Mouse (Mus musculus) urinary bladder, adult 18-20 months (tissue): ENCODE measurements around the gene Spast.
"Not testable (repeated sequence)": the region's sequence is repeated elsewhere in the genome, so short reads cannot be mapped to it uniquely, and the experiment has no call there.

Experiments used
- DNase-seq, 2 experiments: peaks; one replicate each; pipeline ENCODE4 v3.0.0; 2022; ENCODE audit warnings: low spot score in 2 of 2, mixed read lengths in 2 of 2

Gene Spast

DNA sequence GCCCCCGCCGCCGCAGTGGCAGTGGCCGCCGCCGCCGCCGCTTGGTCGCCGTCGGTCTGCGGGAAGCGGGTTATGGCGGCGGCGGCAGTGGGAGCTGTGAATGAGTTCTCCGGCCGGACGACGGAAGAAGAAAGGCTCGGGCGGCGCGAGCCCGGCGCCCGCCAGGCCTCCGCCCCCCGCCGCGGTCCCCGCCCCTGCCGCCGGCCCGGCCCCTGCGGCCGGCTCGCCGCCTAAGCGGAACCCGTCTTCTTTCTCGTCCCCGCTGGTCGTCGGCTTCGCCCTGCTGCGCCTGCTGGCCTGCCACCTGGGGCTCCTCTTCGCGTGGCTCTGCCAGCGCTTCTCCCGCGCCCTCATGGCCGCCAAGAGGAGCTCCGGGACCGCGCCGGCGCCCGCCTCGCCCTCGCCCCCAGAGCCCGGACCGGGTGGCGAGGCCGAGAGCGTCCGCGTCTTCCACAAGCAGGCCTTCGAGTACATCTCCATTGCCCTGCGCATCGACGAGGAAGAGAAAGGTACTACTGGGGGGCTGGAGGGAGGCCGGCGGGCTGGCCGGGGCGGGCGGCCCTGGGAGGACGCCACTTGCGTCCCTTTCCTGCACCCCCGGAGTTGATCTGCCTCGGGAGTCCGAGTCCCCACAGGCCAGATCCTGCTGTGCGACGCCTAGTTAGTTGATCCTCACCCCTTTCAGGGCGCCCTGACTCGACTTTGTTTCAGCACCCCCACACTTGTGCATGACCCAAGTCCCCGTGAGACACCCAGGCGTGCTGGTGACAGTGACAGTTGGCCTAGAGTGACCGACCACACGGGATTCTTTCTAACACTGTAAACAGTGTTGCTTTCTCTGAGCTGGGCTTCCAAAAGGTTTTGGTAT is at the start of gene Spast:
Spast (plus strand) TSS at position 51 of the 868 bp plus-strand sequence.
- DNase-seq: peak; percentile 65 to 72

DNA sequence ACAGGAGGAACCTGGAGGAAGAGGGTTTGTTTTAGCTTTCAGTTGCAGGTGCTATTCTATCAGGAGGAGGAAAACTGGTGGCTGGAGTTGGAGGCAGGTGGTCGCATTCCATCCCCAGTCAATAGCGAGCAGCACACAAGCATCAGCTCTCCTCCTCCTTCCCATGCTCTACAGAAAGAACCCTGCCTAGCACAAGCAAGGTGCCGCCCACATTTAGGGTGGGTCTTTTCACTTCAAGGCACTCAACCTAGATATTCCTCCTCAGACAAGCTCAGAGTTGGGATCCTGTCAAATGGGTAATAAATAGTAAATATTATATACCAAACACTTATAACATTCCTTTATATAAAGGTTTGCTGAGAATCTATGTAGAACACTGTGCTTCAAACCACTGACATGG is 48.6 kb upstream of the Spast start:
- DNase-seq: no peak

DNA sequence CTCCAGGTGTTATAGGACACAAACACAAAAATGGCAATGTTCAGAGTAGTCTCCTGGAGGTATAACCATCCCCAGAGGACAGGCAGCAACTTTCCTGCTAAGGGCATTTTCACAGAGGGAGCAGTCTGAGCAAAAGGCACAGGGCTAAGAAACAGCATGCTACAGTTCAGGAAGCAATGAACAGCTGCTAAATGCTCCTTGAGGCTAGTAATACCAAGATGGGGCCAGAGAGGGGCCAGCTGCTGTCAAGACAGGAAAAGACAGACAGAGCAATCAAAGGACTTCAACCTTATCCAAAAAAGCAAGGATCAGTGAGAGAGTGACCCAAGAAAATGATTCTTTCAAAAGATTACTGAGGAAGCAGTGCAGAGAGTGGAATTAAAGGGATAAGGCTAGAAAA is 47.9 kb upstream of the Spast start:
- DNase-seq: no peak

DNA sequence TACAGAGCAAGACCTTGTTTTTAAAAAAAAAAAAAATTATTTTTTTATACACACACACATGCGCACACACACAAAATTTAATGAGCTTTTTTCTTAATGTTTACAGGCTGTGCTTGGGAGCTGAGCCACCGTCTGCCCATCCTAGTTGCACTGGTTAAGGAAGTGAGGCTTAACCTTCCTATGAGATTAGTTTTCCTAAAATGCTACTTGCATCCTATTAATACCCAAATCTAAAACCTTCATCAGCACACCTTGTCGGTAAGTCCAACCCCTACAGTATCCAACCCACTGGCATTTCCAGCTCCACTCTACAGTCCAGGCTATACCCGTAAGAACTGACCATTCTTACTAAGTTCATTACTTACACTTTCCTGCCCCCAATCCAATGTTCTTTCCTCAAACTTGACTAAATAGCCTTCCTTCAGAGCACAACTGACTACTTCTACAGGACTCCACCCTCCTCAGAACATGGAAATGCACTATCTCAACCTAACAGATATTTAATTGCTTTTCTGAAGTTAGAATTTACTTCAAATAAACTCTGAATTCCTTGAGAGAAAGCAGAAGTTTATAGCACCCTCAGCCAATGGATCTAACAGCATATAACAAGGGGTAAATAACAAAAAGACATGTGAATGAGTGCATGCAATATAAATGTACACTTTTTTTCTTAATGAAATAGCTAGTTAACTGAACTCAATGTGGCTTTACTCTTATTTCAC is 47.0 kb upstream of the Spast start:
- no peak for DNase-seq

DNA sequence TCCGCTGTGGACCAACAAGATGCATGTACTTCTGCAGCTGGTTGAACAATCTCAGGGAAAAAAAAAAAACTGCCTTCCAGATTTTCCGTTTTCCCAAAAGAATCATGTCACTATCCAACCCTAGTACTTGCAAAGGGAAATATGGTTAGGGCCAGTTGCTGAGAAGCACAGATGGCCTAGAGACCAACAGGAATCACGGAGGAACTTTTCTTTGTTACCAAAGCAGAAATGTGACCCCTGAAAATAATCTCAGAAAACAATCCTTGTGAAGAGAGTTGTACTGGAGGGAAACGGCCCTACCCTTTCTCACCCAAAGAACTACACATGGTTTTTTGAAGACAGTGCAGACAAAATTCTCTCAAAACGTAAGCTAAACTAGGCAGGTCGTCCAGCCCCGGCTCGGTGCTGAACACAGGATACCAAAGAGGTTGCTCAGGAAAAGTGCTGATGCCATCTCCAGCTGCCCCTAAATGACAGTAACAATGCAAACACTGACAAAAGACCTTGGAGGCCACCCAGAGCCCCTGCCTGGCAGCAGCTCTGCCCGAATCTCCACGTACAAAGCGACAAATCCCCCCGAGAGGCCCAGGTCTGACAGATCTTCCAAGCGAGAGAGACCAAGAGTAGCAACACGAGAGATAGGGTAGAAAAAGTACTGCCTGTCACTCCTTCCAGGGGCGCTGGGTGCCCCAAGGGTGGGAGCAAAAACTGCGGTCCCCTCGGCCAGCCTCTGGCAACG is 44.9 kb upstream of the Spast start:
- peak in 1 of 2 experiments; percentile 49 for DNase-seq

DNA sequence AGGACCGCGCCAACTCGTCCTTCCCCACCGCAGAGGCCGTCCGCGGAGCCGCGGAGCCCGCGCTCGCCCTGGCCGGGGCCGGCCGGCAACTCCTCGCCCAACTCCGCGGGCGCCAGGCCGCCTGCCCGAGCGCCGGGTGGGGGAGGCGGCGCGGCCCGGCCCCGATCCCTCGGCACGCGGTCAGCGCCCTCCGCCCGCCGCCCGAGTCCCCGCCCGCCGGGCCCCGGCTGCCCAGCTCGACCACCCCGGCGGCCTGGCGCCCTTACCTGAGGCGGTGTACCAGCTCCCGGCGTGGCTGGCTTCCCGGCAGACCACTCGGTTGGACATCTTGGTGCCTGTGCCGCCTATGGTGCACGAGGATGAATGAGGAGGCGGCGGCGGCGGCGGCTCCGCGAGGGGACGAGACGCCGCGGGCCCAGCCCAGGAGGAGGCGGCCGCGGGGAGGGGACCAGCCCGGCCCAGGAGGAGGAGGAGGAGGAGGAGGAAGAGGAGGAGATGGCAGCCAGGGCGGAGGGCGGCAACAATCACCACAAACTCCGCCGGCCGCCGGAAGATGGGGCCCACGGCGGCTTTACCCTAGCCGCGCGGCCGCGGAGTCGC is 44.3 kb upstream of the Spast start:
- DNase-seq: peak; percentile 81 to 84

DNA sequence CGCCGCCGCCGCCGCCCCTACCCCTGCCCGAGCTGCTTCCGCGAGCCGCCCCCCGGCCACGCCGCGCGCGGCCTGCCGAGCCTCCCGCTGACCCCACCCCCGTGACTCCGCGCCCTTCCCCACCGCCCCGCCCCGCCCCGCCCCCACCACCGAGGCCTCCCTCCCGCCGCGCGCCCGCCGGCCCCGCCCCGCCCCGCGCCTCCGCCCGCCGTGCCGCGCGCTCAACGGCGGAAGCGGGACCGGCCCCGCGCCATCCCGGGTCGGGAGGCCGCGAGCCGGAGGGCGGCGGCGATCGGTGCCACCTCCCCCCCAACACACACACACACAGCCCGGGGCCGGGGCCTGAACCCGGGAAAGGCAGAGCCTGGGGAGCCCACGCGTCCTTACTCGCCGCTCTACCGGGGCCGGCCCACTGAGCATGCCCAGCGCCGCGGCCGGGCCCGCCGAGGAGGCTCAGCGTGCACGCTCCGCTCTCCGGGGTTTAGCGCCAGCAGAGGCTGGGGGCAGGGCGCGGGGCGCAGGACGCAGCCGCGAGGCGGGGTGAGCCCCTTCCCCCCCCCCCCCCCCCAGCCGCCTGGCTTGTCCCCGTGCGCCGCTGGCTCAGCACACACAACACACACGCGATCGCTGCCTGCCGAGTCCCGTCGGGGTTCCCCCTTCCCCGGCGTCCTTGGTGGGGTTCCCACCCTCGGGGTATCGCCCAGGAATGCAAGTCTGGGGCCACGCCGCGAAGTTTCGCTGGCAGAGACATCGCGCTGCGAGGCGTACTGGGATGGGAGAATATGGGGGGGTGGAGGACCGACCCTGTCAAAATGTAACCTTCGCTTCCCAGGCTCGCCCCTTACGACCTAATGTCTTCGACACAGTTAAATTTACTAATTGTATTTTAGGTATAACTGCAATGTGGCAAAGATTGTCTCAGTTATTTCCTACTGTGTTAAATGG is 43.5 kb upstream of the Spast start, which contains the start of gene Memo1:
Memo1 (minus strand) TSS at position 496 of the 945 bp plus-strand sequence.
- peak; percentile 67 to 75 for DNase-seq

DNA sequence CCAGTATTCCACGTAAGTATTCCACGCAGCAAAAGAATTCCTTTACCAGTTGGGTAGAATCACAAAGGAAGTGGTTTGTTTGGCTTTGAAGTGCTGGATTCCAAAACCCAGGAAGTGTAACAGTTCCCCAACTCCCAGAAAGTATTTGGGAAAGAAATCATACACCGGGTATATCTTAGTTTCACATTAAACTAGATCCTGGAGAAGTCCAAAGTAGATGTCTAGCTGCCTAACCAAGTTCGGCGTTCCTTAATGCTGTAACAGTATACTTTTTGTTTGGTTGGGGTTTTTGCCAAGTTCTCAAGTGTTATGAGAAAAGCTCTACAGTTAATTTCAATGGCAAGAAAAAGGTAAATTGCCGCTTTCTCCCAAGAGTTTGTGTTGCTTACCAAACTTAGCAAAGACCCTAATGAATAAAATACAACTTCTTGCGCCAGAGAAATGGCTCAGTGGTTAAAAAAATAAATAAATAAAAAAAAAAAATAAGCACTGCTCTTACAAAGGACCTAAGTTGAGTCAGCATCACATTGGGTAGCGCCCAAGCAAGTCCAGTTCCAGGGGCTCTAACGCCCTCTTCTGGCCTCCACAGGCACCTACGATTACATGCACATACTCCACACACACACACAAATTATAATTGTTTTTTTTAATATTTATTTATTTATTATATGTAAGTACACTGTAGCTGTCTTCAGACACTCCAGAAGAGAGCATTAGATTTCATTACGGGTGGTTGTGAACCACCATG is 42.5 kb upstream of the Spast start:
- DNase-seq: no peak

DNA sequence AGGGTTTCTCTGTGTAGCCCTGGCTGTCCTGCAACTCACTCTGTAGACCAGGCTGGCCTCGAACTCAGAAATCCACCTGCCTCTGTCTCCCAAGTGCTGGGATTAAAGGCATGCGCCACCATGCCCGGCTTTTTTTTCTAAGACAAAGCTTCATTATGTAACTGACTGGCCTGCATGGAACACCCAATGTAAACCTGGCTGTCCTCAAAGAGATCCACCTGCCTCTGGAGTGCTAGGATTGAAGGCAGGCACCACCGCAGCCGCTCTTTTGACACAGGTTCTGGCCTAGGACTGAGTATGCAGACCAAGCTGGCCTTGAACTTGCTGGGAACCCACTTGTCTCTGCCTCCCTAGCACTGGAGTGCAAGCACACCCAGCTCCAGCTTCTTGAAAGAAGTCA is 41.8 kb upstream of the Spast start:
- not testable (repeated sequence) for DNase-seq

DNA sequence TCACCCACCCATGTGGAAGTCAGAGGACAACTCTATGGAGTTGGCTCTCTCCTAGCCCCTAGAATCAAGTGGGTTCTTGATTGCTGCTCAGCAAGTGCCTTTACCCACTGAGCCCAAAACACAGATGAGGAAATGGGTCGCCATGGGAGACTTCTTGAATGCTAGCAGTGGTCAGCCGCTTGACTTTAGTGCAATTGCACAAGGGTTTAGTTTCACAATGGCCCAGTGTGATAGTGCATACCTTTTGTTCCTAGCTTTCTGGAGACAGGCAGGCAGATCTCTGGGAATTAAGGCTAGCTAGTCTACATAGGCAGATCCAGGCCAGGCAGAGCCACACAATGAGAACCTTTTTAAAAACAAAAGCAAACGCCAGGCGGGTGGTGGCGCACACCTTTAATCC is 38.7 kb upstream of the Spast start:
- no peak for DNase-seq

DNA sequence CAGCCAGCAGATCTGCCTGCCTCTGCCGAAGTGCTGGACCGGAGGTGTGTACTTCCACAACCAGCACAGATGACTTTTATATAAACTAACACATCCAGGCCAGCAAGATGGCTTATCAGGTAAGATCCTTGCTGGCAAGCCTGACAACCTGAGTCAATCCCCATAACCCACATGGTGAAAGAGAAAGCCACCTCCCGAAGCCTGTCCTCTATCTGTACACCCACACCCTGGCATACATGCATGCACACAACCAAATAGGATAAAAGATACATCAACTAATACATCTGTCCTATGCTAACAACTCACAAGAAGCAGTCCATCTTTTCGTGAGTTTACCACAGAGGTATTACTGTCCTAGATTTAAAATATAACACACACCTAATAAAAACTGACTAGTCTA is 34.7 kb upstream of the Spast start:
- DNase-seq: no peak

DNA sequence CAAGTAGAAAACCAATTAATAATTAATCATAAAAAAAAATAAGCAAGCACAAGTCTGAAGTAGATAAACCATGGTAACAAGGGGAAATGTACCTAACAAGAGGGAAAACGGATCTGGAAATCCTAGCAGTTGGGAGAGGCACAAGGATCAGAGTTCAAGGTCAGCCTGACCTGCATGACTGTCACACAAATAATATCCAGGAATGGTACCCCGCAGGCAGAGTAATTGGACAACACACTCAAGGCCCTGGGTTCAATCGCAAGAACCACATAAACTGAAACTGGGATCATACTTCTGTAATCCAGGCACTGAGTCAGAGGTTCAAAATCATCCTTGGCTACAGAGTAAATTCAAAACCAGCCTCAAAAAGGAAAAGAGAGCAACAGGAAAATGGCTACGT is 33.2 kb upstream of the Spast start:
- DNase-seq: no peak

DNA sequence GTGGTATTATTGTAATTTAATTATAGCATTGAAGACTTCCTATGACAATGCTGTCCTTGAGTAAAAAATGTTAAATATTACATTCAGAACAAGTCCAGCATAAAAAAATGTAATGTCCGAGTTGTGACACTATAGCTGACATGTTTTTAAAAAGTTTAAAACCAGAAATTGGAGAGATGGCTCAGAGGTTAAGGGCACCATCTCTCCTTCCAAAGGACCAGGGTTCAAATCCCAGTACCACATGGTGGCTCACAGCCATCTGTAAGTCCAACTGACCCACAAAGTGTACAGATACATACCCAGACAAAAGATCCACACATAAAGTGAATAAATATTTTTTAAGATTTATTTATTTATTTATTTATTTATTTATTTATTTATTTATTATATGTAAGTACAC is 32.8 kb upstream of the Spast start:
- DNase-seq: no peak

DNA sequence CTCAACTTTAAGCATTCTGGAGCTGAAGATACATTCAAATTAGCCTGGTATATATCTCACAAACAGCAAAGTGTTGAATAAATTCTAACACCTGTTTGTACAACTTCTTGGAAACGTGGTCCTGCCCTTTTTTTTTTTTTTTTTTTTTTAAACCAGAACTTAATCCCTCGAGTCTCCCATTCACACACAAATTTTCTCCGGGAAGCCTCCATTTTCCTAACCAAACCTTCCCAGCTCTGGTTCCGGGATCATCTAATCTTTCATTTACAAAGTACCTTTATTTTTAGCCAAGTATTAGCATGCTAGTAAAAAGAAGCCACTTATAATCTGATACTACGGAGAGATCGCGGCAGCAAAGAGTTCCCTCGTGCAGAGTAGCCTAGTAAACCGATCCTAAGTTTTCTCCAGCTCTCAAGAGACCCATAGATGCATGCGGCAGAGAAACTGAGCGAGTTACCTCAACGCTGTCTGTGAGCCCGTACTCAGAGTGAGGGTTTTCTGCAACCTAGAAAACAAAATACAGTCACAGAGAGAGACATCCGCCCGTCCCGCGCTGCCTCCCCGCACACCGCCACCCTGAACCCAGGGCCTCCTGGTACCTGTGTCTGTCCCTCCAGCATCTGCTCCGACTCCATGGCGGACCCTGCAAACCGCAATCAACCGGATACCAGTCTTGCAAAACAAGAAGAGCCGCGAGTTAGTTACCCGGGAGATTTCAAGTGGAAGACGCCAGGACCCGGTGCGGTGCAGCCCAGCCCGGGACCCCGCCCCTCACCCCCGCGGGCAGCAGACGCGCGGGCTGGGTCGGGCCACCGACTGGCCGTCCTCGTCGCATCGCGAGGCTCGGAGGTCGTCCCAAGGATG is 23.1 kb upstream of the Spast start:
- DNase-seq: no peak

DNA sequence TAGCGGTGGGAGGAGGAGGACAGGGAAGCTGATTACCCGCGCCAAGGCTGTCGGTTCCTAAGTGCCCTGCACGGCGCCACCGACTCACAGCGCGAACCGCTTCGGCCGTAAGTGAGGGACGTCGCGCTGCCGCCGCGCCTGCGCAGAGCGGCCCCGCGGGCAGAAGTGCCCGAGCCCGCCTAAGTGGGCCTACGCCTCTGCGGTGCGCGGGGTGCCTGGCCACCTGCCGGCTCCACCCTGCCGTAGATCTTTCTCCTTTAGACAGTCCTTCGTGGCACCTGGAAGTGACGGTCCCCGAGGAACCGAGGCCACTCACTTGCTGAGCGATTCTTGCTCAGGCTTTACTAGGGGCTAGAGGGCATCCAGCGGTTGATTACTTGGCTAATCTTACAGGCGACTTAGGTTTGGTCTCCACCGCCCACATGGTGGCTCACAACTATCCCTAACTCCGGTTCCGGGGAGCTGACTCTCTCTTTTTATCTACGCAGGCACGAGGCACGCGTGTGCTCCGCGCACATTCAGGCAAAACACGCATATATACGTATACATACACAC is 22.4 kb upstream of the Spast start:
- peak; percentile 81 to 88 for DNase-seq

DNA sequence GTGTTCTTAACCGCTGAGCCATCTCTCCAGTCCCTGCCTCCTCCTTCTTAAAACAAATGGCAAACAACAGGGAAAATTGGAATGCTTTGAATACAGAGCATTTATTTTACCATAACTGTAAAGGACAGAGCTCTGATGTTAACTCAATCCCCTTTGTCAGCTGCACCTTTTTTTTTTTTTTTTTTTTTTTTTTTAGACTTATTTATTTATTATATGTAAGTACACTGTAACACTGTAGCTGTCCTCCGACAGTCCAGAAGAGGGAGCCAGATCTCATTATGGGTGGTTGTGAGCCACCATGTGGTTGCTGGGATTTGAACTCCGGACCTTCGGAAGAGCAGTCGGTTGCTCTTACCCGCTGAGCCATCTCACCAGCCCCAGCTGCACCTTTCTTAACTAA is 20.1 kb upstream of the Spast start:
- no peak for DNase-seq

DNA sequence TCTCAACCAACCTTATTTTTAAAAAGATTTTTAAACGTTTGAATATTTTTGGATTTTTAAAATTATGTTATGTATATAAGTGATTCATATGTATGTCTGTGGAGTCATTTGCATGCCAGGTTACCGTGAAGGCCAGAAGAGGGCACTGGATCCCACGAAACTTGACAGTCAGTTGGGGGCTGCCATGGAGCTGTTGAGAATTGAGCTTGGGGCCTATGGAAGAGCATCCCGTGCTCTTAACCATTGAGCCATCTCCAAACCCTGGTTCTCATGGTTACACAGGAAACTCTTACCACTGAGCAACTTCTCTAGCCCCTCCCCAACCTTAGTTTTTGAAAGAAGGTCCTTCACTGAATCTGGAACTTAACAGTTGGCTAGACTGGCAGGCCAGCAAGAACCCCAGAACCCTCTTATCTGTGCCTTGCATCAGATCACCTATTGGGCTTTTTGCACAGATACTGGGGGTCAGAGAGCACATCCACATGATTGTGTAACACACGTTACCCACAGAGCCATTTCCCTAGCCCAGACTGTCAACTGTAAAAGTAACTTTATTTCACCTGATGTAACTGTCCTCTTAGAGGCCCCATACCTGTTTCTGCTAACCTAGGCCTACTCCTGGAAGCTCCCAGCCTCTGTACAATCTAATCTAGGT is 16.3 kb upstream of the Spast start:
- no peak for DNase-seq

DNA sequence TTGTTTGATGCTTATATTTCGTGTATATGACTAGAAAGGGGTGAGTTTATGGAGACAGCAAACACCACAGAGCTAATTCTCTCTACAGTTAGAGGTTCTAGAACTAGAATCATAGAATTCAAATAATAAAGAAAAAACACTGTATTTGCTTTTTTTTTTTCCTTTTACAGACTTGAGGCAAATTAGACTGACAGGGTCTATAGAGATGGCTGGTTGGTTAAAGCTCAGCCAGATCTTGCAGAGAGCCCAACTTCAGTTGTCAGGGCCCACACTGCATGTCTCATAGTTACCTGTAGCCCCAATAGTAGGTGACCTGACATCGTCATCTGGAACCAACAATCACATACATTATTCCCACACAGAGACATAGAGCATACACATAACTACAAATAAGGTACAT is 14.9 kb upstream of the Spast start, which contains the start of gene Dpy30:
Dpy30 (minus strand) TSS at position 101 of the 400 bp plus-strand sequence.
- DNase-seq: no peak
